Mouse (Mus musculus) heart, postnatal 0 days (tissue): Measurements from ENCODE around the gene Abca4.

Source experiments
- CTCF ChIP-seq: IDR thresholded peaks from 2 replicates; pipeline ENCODE4 v1.5.1; 2016; ENCODE audit warnings: antibody characterized with exemption, control low read depth, low read depth
- EP300 ChIP-seq: IDR thresholded peaks from 2 replicates; pipeline ENCODE4 v1.6.1; 2016; ENCODE audit warnings: antibody characterized with exemption, low read depth

DNA sequence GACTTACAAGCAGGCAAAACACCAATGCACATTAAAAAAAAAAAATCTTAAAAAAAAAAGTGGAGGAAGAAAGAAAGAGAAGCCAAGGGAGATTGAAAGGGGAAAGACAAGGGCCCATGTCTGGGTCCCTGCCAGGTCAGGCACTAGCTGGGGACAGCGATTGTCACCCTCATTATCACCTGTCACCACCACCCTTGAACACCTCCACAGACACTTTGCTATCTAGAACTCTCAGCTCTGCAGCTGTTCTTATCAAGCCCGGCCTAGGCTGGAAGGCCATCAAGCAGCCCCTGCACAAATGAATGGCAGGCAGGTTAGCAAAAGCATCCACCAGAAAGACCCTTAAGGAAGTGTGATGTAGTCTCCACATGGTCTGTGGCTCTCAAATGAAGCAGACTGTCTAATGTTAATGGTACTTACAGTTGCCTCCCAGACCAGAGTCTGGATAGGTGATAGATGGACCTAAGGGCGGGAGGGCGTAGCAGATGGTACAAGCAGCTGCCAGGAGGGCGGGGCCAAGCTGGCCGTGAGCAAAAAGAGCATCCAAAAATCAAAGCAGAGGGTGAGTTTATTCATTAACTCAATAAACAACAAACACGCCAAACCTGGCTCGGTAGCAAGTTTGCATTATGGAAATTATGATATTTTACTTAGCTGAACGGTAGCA is 98.1 kb downstream of the Abca4 start:
- TF ChIP-seq CTCF (no peak), EP300 (peak; percentile 93)
